Mouse (Mus musculus) erythroblast, adult 5-6 weeks (primary cell): ENCODE measurements around the gene Pip5k1b. TPM values are rescaled to one million over a fixed set of nuclear protein-coding genes. Genes with fewer than 3 reads are reported as not detected.
A peak's percentile ranks its signal among the peaks of the same experiment; 100 is the strongest.

Source experiments
- ATAC-seq: replicated peaks from 2 replicates; pipeline ENCODE4 v1.8.0; 2016; ENCODE audit warnings: moderate number of reproducible peaks, mild to moderate bottlenecking, moderate TSS enrichment, inconsistent platforms; ENCODE audit not compliant: poor library complexity, low FRiP score, severe bottlenecking
- total RNA-seq, 2 experiments: library from RNA; stranded (forward) in 1 of 2; stranded (reverse) in 1 of 2; fragments of 150-400 nt in 1 of 2; fragments of 200-764, 138-1000 nt in 1 of 2; gene quantifications; 2 replicates each; pipeline versions ENCODE4 v1.2.3 to v1.2.4; 2015 to 2017; ENCODE audit warnings: low replicate concordance in 2 of 2

Pip5k1b gene
- total RNA-seq, 2 experiments from 2014 or later, result 35.4 to 43.5 TPM

GRCm38 (mm10) chr19:24484612-24485194 is 71.0 kb downstream of the Pip5k1b start:
- no peak for ATAC-seq

- no peak for ATAC-seq
Measured at GRCm38 (mm10) chr19:24480916-24481315, 74.8 kb downstream of the Pip5k1b start.

GRCm38 (mm10) chr19:24476929-24477882 is 78.5 kb downstream of the Pip5k1b start, which contains the start of gene Fam122a:
Fam122a (minus strand) TSS chr19:24477356.
- ATAC-seq, result peak; percentile 91

- peak; percentile 66 for ATAC-seq
Measured at GRCm38 (mm10) chr19:24476461-24476860, 79.2 kb downstream of the Pip5k1b start.

- ATAC-seq, result no peak
Measured at GRCm38 (mm10) chr19:24475281-24475680, 80.4 kb downstream of the Pip5k1b start.

GRCm38 (mm10) chr19:24472512-24472911 is 83.2 kb downstream of the Pip5k1b start:
- no peak for ATAC-seq

GRCm38 (mm10) chr19:24471538-24471937 is 84.1 kb downstream of the Pip5k1b start:
- ATAC-seq, result no peak

GRCm38 (mm10) chr19:24469216-24469615 is 86.5 kb downstream of the Pip5k1b start:
- no peak for ATAC-seq

- no peak for ATAC-seq
Measured at GRCm38 (mm10) chr19:24468616-24469015, 87.1 kb downstream of the Pip5k1b start.

- ATAC-seq, result no peak
Measured at GRCm38 (mm10) chr19:24463011-24463410, 92.7 kb downstream of the Pip5k1b start.

- ATAC-seq, result peak; percentile 40; the same call in 1 of the 2 replicates
Measured at GRCm38 (mm10) chr19:24456591-24457231, 99.0 kb downstream of the Pip5k1b start.

- ATAC-seq, result no peak
Measured at GRCm38 (mm10) chr19:24455249-24455960, 100.3 kb downstream of the Pip5k1b start.

GRCm38 (mm10) chr19:24454451-24454850 is 101.2 kb downstream of the Pip5k1b start:
- ATAC-seq, result no peak

- ATAC-seq, result no peak
Measured at GRCm38 (mm10) chr19:24453379-24453778, 102.3 kb downstream of the Pip5k1b start.

- no peak for ATAC-seq
Measured at GRCm38 (mm10) chr19:24452441-24452898, 103.2 kb downstream of the Pip5k1b start.

GRCm38 (mm10) chr19:24451626-24452025 is 104.0 kb downstream of the Pip5k1b start:
- ATAC-seq, result no peak

GRCm38 (mm10) chr19:24450740-24451139 is 104.9 kb downstream of the Pip5k1b start:
- ATAC-seq, result no peak

- no peak for ATAC-seq
Measured at GRCm38 (mm10) chr19:24444322-24444721, 111.3 kb downstream of the Pip5k1b start.

GRCm38 (mm10) chr19:24439715-24440114 is 116.0 kb downstream of the Pip5k1b start:
- no peak for ATAC-seq

GRCm38 (mm10) chr19:24434291-24434690 is 121.4 kb downstream of the Pip5k1b start:
- ATAC-seq, result no peak
